Mouse (Mus musculus): Measurements from ENCODE around the gene Ccdc58. TPM values are rescaled to one million over a fixed set of nuclear protein-coding genes. Genes with fewer than 3 reads are reported as not detected.
"Not testable (repeated sequence)": the region's sequence is repeated elsewhere in the genome, so short reads cannot be mapped to it uniquely, and the experiment has no call there.

Gene Ccdc58
- polyA plus RNA-seq, 1 experiment from 2014 or later = 80.6 TPM

DNA sequence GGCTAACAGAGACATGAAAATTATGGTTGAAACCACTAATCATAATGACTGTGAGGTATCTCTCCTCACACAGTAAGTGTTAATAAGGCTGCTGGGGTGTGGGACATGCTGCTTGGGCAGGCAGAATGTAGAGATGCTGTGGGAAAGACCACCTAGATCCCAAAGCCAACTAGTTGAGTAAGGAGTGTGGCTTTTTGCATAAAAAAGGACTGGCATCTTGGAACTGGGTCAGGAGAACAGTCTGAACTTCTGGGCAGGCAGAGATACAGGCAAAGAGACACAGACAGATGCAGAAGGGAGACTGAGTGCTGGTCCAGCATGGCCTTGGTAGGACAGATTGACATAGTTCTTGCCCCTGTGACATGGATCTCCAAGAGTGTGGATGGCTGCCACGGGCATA is 30.0 kb downstream of the Ccdc58 start:
- Histone ChIP-seq H3K4me1 (ENCODE audit: insufficient read depth) (no peaks in the 10 kb centered on the region), H3K27ac (ENCODE audit: low read depth) (no peak overlapping the region), H3K4me2 (no peak overlapping the region), H3K36me3 (ENCODE audit: insufficient read depth) (no peaks in the 10 kb centered on the region), H3K27me3 (ENCODE audit: insufficient read depth, low read length) (no peaks in the 10 kb centered on the region), H3K9ac (no peak overlapping the region), H3K4me3 (ENCODE audit: low read depth, low read length) (no peak overlapping the region), H3K9me3 (ENCODE audit: low read depth, low read length) (peaks cover 4% of the 10 kb centered on the region; the same call in 1 of the 2 replicates)
- ATAC-seq (ENCODE audit: insufficient read depth) (no peak), DNase-seq (no peak)
- WGBS = 59% methylated on average over 1 of the region's 1 CpGs
- TF ChIP-seq CTCF (IDR thresholded peaks at IDR 0.05; ENCODE audit: low read depth) = no peak

DNA sequence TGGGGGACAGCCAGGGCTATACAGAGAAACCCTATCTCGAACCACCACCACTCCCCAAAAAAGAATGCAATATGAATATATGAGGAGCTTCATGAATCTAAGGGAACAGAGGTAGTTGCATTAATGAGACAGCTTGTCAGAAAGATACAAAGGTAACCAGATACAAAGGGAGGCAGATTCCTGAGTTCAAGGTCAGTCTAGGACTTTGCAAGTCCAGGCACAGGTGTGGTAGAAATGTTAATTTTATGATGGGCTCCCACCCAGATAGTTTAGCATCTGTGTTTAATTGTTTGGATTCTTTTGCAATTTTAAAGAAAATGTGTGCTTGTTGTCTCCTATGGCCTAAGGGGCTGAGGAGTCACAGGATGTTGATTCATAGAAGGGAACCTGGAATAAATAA is 30.7 kb downstream of the Ccdc58 start:
- DNase-seq (no peak), ATAC-seq (ENCODE audit: insufficient read depth) (no peak)
- WGBS = 69% methylated on average over 1 of the region's 1 CpGs
- TF ChIP-seq CTCF (IDR thresholded peaks at IDR 0.05; ENCODE audit: low read depth) = no peak
- Histone ChIP-seq H3K4me2 (no peak overlapping the region), H3K4me3 (ENCODE audit: low read depth, low read length) (no peak overlapping the region), H3K27ac (ENCODE audit: low read depth) (no peak overlapping the region), H3K9me3 (ENCODE audit: low read depth, low read length) (peaks cover 4% of the 10 kb centered on the region; the same call in 1 of the 2 replicates), H3K4me1 (ENCODE audit: insufficient read depth) (no peaks in the 10 kb centered on the region), H3K9ac (no peak overlapping the region), H3K36me3 (ENCODE audit: insufficient read depth) (no peaks in the 10 kb centered on the region), H3K27me3 (ENCODE audit: insufficient read depth, low read length) (no peaks in the 10 kb centered on the region)

DNA sequence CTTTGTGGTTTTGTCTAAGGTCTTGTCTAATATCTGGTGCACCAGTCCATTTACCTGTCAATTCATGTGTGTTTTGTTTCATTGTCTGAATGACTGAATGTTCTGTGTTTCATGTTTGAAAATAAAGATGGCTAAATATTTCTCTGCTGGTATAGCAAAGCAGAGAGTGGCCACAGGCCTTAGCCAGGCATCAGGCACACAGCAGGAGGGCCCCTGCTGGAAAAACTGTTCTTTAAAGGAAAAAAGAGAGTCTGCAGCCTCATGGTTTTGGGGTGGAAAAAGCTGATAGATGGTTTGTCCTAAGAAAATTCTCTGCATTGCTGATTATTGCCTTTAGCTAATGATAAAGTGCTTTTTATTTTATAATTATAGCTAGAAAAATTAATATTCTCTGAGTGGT is 40.0 kb downstream of the Ccdc58 start:
- not testable (repeated sequence) for H3K4me3 ChIP-seq (ENCODE audit: low read depth, low read length); DNase-seq; H3K4me2 ChIP-seq; H3K9me3 ChIP-seq (ENCODE audit: low read depth, low read length); ATAC-seq (ENCODE audit: insufficient read depth); H3K27me3 ChIP-seq (ENCODE audit: insufficient read depth, low read length); H3K36me3 ChIP-seq (ENCODE audit: insufficient read depth); H3K9ac ChIP-seq; H3K27ac ChIP-seq (ENCODE audit: low read depth); H3K4me1 ChIP-seq (ENCODE audit: insufficient read depth)

DNA sequence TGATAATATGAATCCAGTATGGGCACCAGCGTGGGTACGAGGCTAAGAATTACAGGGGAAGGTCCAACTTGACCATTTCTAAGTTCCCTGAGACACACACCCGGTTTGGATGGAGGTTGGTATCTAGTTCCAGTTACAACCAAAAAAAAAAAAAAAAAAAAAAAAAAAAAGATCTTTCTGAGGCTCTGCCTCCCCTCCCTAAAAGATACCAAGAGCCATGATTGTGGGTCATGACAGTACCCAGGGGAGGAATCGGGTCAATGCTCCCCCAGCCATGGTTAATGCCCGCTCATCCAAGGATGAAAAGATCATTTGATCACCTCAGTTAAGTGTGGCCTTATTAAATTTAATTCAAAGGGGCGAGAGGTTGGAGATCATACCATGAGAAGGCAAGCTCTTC is 44.3 kb downstream of the Ccdc58 start:
- not testable (repeated sequence) for DNase-seq; H3K4me3 ChIP-seq (ENCODE audit: low read depth, low read length); H3K27me3 ChIP-seq (ENCODE audit: insufficient read depth, low read length); H3K36me3 ChIP-seq (ENCODE audit: insufficient read depth); H3K9me3 ChIP-seq (ENCODE audit: low read depth, low read length); H3K9ac ChIP-seq; H3K4me1 ChIP-seq (ENCODE audit: insufficient read depth); H3K4me2 ChIP-seq; ATAC-seq (ENCODE audit: insufficient read depth); H3K27ac ChIP-seq (ENCODE audit: low read depth)
- 91% methylated on average over 6 of the region's 6 CpGs for WGBS

DNA sequence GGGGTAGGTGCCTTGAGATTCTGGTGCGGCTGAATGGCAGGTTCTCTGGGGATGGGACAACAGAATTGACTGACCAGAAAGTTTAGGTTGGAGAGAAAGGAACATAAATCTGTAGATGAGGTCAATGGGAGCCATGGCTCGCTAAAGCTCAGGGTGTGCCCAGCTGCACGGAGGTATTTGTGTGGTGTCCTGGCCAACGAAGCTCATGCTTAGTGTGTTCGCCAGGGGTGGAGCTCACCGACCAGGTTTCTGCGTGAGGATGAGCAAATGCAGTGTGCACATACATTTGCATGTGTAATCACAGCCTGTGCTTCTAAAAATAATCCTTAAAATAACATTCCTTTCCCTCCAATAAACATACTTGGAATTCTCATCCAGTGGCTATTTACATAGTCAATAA is 56.6 kb downstream of the Ccdc58 start:
- TF ChIP-seq CTCF (IDR thresholded peaks at IDR 0.05; ENCODE audit: low read depth) = no peak
- no peaks in the 10 kb centered on the region for H3K9me3 ChIP-seq (ENCODE audit: low read depth, low read length)
- H3K4me3 ChIP-seq (ENCODE audit: low read depth, low read length) = no peak overlapping the region
- ATAC-seq (ENCODE audit: insufficient read depth) = no peak
- no peaks in the 10 kb centered on the region for H3K4me1 ChIP-seq (ENCODE audit: insufficient read depth)
- no peak overlapping the region for H3K27ac ChIP-seq (ENCODE audit: low read depth)
- 84% methylated on average over 7 of the region's 7 CpGs for WGBS
- no peak for DNase-seq
- no peak overlapping the region for H3K4me2 ChIP-seq
- H3K9ac ChIP-seq = no peak overlapping the region
- H3K36me3 ChIP-seq (ENCODE audit: insufficient read depth) = no peaks in the 10 kb centered on the region
- no peaks in the 10 kb centered on the region for H3K27me3 ChIP-seq (ENCODE audit: insufficient read depth, low read length)

DNA sequence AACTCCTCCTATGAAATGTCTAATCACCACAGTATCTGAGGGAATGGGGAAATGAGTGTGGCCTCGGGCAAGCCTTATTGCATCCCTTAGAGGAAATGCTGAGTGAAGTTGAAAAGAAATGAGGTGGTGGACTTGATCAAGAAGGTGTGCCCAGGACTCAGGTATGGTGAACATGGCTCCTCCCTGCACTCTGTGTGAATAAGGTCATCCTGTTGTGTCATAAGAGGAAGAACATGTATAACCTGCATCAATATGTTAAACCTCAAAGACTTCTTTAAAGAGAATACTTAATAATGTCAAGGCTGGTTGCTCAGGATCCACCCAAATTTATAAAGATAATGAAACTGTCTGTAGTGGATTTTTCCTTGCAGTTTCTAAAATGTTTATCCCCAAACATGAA is 59.7 kb downstream of the Ccdc58 start, which contains the start of gene Csta1:
Gene Csta1 (minus strand): TSS at position 101 of the 400 bp plus-strand sequence.
- DNase-seq = no peak
- no peak for ATAC-seq (ENCODE audit: insufficient read depth)
- H3K4me3 ChIP-seq (ENCODE audit: low read depth, low read length) = no peak within 1 kb of the TSS
- no peaks in the 10 kb centered on the region for H3K27me3 ChIP-seq (ENCODE audit: insufficient read depth, low read length)
- H3K4me1 ChIP-seq (ENCODE audit: insufficient read depth) = no peaks in the 10 kb centered on the region
- no peak within 1 kb of the TSS for H3K9ac ChIP-seq
- no peaks in the 10 kb centered on the region for H3K9me3 ChIP-seq (ENCODE audit: low read depth, low read length)
- WGBS = 63% methylated on average over 1 of the region's 1 CpGs
- H3K36me3 ChIP-seq (ENCODE audit: insufficient read depth) = no peaks in the 10 kb centered on the region
- no peak within 1 kb of the TSS for H3K4me2 ChIP-seq
- TF ChIP-seq CTCF (IDR thresholded peaks at IDR 0.05; ENCODE audit: low read depth) = no peak
- no peak within 1 kb of the TSS for H3K27ac ChIP-seq (ENCODE audit: low read depth)

DNA sequence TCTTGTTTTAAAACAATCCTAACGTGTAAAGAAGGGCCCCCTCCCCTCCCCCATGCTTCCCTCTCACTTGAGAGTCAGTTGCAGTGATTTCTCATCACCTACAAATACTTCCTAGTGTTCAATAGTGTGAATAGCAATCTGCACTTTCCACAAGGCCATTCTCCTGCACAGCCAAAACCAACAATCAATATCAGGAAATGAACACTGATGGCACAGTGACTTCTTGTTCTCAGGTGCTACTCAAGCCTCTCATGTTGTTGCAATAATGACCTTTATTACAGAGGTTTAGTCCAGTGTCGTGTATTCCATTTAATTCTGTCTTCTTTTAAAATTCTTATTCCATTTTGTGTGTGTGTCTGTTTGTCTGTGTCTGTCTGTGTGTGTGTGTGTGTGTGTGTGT is 66.7 kb downstream of the Ccdc58 start:
- no peak for ATAC-seq (ENCODE audit: insufficient read depth)
- H3K4me2 ChIP-seq = no peak overlapping the region
- no peaks in the 10 kb centered on the region for H3K4me1 ChIP-seq (ENCODE audit: insufficient read depth)
- no peaks in the 10 kb centered on the region for H3K9me3 ChIP-seq (ENCODE audit: low read depth, low read length)
- H3K27ac ChIP-seq (ENCODE audit: low read depth) = no peak overlapping the region
- no peaks in the 10 kb centered on the region for H3K27me3 ChIP-seq (ENCODE audit: insufficient read depth, low read length)
- H3K4me3 ChIP-seq (ENCODE audit: low read depth, low read length) = no peak overlapping the region
- no peak for TF ChIP-seq CTCF (IDR thresholded peaks at IDR 0.05; ENCODE audit: low read depth)
- H3K36me3 ChIP-seq (ENCODE audit: insufficient read depth) = no peaks in the 10 kb centered on the region
- no peak for DNase-seq
- no peak overlapping the region for H3K9ac ChIP-seq
- WGBS = 60% methylated on average over 2 of the region's 2 CpGs

Other genes with a start within 250 kb of the Ccdc58 start
- gene Parp14, start 200.1 kb upstream of the Ccdc58 start, polyA plus RNA-seq (2014; fragmentation: Nextera tagmentation; extraction: Ambion mirVana) = 0.58 and 0.74 TPM in 2 replicates
- gene Parp9, start 133.2 kb upstream of the Ccdc58 start, polyA plus RNA-seq (2014; fragmentation: Nextera tagmentation; extraction: Ambion mirVana) = 4.7 and 5.2 TPM in 2 replicates
- gene Dtx3l, start 132.5 kb upstream of the Ccdc58 start, polyA plus RNA-seq (2014; fragmentation: Nextera tagmentation; extraction: Ambion mirVana) = 4.9 and 5.6 TPM in 2 replicates
- gene Kpna1, start 92.9 kb upstream of the Ccdc58 start, polyA plus RNA-seq (2014; fragmentation: Nextera tagmentation; extraction: Ambion mirVana) = 39.1 and 40.4 TPM in 2 replicates
- gene Wdr5b, start 30.5 kb upstream of the Ccdc58 start, polyA plus RNA-seq (2014; fragmentation: Nextera tagmentation; extraction: Ambion mirVana) = 9.9 and 11.0 TPM in 2 replicates
- gene Fam162a, start 91 bp upstream of the Ccdc58 start, polyA plus RNA-seq (2014; fragmentation: Nextera tagmentation; extraction: Ambion mirVana) = 338 and 352 TPM in 2 replicates
- gene Csta1, start 59.6 kb downstream of the Ccdc58 start, polyA plus RNA-seq (2014; fragmentation: Nextera tagmentation; extraction: Ambion mirVana) = not detected in 2 replicates
- not detected in 2 replicates for gene Stfa2l1, start 85.1 kb downstream of the Ccdc58 start, polyA plus RNA-seq (2014; fragmentation: Nextera tagmentation; extraction: Ambion mirVana)
- 0.70 and 2.7 TPM in 2 replicates for gene Gm5483, start 112.5 kb downstream of the Ccdc58 start, polyA plus RNA-seq (2014; fragmentation: Nextera tagmentation; extraction: Ambion mirVana)
- not detected in 2 replicates for gene Gm5416, start 138.7 kb downstream of the Ccdc58 start, polyA plus RNA-seq (2014; fragmentation: Nextera tagmentation; extraction: Ambion mirVana)
- 0.34 TPM in 1 of 2 replicates, not detected in the other for gene 2010005H15Rik, start 149.8 kb downstream of the Ccdc58 start, polyA plus RNA-seq (2014; fragmentation: Nextera tagmentation; extraction: Ambion mirVana)
- 0.86 and 5.4 TPM in 2 replicates for gene Stfa1, start 205.3 kb downstream of the Ccdc58 start, polyA plus RNA-seq (2014; fragmentation: Nextera tagmentation; extraction: Ambion mirVana)